Mouse (Mus musculus): Measurements from ENCODE around the gene Capns2.

DNA sequence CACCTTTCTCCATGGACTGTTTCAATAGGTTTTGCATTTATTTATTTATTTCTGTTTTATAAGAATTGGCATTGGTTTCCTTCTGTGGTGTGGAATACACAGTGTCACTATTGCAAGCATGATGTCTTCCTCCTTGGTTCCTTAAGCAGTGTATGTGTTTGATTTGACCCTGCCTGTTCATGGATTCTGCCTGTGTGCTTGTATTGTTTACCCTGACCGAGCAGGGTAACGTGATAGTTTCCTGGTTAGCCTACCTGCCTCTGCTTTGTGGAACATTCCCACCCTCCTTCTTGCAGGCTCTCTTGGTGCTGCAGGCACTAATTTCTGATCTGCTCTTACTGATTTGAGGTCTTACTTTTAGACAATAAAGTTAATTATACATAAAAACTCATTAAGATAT, 7.3 kb upstream of the Capns2 start:
- no peak for TF ChIP-seq GATA1 (IDR thresholded peaks at IDR 0.05; ENCODE audit: borderline replicate concordance, low read length)
- no peak for TF ChIP-seq GATA2 (IDR thresholded peaks at IDR 0.05; ENCODE audit: borderline replicate concordance, low read depth, low read length)
- no peak for TF ChIP-seq CTCF (IDR thresholded peaks at IDR 0.05; ENCODE audit: low read depth, low read length)
- TF ChIP-seq POLR2AphosphoS5 (IDR thresholded peaks at IDR 0.05; ENCODE audit: insufficient replicate concordance, low read depth, low read length): no peak
